Mouse (Mus musculus) skeletal muscle tissue, adult 2 months (tissue): ENCODE results near the gene Cln5.

Experiments used
- DNase-seq: peaks from one replicate; pipeline ENCODE4 v3.0.0-alpha.2; 2012; ENCODE audit warnings: low read depth, low spot score

Cln5 gene

GRCm38 (mm10) chr14:103069864-103070611, at the start of gene Cln5:
Cln5 (plus strand) TSS chr14:103070216.
- peak; percentile 95 for DNase-seq

DNA sequence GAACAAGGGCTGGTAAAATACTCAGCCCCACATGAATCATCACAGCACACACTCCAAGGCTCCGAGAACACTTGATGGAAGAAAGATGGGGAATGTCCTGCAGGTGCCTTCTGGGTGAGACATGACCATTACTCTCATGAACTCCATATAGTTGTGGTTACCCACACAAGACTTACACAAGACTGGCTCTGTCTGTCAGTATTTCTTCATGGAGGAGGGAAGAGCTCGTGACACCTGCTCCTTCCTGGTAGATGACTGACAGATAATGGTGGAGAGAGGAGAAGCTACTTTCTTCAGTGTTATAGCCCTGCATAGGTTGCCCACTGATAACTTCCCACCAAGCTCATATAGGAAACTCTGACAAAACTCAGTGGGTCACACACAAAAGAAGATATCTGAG, 40.8 kb upstream of the Cln5 start:
- no peak for DNase-seq

DNA sequence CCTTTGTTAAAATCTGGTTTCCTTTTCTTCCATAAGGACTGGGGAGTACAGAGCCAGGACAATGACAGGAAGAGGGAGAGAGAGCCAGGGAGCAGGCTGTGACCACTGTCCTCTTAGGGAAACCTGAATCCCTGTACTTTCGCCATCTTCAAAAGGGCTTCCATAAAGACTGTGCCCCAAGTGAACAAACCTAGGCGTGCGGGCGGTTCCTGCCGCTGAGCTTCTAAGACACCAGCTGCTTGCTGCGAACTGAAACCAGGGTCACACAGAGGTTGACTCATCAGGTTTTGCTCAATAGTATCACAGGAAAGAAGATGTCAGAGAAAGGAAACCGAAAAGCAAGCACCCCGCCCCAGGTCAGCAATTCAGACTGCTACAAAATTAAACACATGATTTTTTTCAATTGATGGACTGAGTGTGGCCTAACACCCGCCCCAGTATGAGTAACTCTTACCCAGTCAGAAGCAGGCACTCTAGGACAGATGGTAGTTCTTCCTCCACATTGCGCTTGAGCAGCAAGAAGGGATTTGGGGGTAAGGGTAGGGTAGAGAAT, 36.7 kb upstream of the Cln5 start:
- DNase-seq: peak; percentile 30

DNA sequence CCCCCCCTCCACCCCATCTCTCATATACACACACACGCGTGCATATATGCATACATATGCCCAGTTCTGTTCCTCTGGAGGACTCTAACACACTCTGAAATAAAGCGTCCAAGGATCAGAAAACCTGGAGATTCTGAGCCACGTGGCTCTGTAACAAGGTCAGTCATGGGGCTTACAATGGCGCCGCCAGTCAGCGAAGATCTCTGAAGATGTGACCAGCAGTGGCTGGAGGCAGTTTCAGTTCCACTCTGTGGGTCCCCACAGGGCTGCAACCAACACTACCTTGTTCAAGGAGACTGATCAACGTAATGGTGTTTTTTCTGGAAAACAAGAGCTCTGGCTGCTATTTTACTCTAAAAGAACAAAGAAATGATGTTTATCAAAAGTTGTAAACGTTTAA, 35.9 kb upstream of the Cln5 start:
- no peak for DNase-seq

DNA sequence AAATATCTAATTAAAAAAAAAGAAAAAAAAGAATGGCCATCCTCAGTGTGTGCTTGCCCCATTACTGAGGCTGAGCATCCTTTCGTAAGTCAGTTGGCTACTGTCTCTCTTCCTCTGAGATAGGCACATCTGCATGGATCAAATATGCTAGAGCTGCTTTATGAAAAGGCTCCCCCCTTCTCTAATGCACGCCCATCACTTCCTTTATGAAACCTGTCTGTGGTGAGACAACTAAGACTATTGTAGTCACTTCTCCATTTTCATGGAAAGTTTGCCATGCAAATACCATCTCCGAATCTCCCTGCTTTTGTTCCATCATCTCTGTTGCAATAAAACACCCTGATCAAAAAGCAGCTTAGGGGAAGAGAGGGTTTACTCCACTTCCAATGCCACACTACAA, 33.0 kb upstream of the Cln5 start:
- DNase-seq: peak; percentile 45

DNA sequence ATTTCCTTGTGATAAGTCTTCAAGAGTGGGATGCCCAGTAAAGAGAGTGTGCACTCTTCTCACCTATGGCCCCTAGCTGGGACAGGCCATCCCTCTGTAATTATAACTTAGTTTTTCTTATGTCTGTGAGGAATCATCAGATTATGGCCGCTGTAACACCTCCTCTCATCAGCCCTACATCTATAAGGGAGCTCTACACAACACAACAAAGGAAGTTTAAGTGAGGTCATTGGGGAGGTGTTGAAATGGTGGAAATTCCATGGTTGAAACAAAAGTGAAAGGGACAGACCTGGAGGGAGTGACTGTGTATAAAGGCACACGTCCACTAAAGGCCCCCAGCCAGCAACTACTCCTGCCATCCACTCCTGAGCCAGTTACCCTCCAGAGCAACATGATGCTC, 23.3 kb upstream of the Cln5 start, which contains the start of gene Acod1:
Gene Acod1, plus strand, starts transcription at position 301 of the 400 bp plus-strand sequence.
- no peak for DNase-seq

DNA sequence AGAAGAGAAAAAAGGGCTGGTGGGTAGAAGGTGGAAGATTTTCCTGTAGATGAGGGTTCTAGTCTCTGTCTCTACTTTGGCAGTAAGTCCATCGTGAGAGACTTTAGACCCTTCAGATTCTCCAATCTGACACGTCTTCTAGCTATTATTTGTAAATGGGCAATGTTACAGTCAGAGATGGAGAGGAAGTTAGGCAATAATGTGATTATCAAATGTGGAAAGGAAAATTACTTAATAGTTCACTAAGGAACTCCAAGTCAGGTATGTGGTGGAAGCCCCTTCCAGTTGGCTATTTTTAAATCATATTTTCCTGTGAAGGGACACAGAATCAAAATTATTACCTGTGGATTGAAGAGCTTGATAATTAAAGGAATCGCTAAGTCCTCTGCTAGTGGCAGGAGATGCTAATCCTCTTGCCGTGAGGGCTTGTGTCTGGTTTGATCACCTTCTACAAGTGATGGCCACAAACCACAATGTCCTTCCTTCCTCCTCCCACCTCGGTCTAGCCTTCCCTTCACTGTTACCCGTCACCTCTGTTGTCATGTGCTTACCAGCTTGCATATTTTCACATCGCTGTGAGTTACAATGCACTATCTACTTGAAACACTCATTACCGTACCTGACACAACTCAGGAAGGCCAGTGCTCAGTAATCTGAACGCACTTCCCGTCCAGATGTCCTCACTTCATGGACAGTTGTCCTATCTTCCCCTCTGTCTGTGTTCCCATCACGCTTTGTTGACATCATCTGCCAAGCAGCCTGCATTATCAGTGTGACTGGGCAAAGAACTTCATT, 21.5 kb upstream of the Cln5 start:
- no peak for DNase-seq

GRCm38 (mm10) chr14:103051159-103051769, 18.8 kb upstream of the Cln5 start:
- DNase-seq: peak; percentile 52

- no peak for DNase-seq
Measured at GRCm38 (mm10) chr14:103054731-103055130, 15.3 kb upstream of the Cln5 start.

GRCm38 (mm10) chr14:103056601-103057000, 13.4 kb upstream of the Cln5 start:
- no peak for DNase-seq

DNA sequence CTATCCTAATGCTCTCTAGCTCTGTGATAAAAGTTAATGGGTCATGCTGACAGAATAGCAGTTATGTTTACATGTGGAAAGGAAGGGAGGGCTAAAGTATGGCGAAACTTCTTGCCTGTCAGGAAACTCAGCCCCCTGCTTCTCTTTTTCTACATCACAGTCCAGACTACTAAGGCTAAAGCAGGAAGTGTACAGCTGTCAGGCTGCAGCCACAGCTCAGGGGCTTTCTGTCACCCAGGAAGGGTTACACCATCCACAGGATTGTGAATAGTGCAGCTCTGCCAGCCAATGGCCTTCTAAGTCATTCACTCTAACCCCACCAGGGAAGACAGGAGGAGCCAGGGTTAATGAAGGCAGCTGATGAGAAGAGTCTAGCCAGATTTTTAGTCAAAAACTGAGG, 11.0 kb upstream of the Cln5 start:
- no peak for DNase-seq

DNA sequence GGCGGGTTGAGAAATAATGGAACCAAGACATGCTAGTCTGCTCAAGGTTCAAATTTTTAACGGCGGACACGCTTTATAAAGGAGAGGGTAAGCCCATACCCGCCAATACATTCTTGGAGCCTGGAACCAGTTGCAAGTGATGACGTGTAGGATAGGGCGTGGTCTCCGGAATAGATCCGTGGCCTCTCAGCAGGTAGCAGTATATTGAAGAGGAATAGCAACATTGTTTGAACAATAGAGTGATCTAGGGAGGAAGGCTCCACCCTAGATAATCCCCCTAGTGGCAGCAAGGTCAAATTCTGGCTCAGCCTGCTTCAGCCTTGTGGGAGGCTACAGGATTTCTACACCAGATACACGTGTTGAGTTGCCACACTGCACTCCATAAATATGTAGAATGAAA, 10.5 kb upstream of the Cln5 start:
- DNase-seq: no peak

DNA sequence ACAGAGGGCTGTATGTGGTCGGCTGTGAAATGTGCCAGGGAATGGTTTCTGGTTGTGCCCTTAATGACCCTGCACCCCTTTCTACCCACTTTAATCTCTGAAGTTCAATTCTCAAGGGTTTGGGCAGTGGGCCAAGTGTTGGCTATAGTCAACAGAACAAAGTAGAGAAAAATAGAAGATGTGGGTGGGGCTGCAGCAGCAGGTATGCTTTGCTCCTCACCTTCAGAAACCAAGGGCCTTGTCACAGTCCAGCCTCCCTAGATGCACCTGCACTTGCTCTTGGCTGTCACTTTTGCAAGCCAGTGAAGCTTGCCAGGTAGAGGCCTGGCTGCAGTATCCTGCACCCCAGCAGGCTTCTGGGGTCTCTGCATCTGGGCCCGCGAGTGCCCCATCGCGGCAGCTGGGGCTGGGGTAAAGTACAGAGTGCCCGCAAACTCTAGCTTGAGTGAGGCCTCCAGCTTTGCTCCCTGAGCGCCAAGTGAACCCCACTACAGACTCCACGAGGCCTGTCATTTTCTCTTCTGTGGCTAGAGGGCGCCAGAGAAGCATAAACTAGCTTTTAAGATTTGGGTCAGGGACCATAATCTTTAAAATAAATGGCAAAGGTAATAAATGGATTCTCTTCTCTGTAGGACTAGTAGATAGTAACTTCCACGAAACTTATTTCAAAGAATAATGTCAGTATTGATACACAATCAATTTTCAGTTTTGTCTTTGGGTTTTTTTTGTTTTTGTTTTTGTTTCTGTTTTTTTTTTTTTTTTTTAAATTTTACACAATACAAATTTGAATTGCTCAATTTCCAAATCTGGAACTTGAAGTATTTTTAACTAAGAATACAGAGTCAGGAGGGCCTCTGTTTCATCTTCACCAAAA, 4.5 kb upstream of the Cln5 start:
- peak; percentile 40 for DNase-seq

DNA sequence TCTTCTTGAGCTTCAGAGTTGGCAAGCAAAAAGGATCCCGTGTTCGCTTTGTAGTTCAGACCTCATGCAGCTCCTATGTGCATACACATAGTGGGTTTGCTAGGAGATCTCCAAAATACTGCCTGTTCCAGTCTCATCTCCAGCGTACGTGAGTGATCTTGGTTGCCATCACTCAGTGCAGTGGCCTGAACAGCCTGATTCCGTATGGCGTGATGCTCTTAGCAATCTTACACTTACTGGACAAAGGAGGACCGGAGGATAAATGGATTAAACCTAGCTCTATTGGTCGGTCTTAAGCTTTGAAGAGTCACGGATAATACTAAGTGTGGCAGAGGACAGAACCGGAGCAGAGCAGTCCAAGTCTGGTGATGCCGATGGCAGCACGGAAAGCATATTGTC, 552 bp upstream of the Cln5 start:
- DNase-seq: no peak

GRCm38 (mm10) chr14:103070790-103071189, 774 bp downstream of the Cln5 start:
- no peak for DNase-seq

- DNase-seq: no peak
Measured at GRCm38 (mm10) chr14:103071471-103071870, 1.5 kb downstream of the Cln5 start.

GRCm38 (mm10) chr14:103072731-103073130, 2.7 kb downstream of the Cln5 start:
- no peak for DNase-seq

DNA sequence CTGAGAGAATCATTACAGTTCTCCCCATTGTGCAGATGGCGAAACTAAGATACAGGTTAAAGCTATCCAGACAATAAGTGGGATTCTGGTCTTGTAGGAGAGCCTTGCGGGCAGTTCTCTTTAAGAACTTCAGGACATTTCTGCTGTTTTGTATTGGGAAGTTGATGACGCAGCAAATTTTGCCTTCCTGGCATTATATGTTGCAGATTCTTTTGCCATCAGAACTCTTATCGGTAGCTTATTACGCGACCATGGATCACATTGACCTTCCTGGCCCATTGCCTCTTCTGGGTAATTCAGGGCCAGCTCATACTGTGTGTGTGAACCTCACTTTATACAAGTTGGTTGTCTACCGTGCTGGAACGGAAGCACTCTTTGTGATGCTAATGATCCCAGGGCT, 3.8 kb downstream of the Cln5 start:
- DNase-seq: no peak

DNA sequence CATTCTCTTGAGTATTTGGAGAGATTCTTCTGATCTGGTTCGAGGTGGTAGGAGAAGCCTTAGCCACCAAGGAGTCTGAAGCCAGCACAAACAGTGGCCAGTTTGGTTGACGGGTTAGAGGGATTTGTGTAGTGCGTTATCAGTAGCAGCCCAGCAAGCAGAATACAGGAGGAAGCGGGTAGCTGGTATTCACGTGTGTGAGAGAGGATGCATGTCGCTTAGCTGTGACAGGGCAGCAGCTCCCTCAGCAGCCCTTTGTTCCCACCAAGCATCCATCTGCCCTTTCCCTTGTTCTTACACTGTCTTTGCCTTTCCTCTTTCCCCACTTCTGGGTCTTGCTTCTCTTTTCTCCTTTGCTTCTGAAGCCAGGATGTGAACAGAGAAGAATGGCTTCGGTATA, 5.2 kb downstream of the Cln5 start:
- DNase-seq: no peak

DNA sequence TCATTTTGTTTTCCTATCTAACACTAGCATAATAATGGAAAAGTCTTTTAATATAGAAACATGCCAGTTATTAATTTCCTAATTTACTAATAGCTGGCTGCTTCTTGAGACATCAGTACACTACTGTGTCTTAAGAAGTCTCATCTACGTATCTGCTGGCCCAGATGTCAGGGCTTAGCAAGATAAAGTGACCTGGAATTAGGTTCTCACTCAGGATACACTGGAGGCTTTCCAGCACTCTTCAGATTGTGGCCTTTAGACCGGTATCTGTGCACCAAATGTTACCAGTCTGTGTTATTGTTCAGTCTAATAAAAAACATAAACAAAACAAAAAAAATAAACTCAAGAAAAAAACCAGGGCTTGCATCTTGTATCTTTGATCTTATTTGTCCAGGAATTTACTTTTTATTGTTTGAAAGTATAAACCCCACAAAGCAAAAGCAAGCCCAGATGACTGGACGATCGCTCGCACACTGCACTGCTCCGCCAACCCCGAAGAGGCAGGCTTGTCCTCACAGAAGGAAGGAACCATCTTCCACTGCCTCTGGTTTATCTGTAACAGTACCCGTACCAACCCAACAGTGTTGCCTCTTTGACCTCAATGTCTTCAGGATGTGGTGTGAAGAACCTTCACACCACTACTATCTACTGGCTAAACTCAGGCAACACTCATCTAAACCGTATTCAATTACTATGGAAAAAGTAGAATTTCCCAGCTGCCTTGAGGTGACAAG, 7.4 kb downstream of the Cln5 start:
- no peak for DNase-seq
